In genomic region chr17:3393981-3394380, GRCm38 (mm10) we compare ENCODE assay signal across 20 mouse cellular contexts.
DNase-seq lines count a peak whose midpoint lies in the region; ATAC-seq and TF ChIP-seq lines count a peak whose summit lies in the region.
"Had no signal": no experiment of that assay in that cellular context is flagged by ENCODE, and none has a peak within 500 bp of the region (broad histone marks: within the 10 kb centered on the region; RNA-seq: fewer than 3 reads in every experiment).

No protein-coding gene starts in this region.

- 37% methylated on average over 2 of the region's 2 CpGs for WGBS in forebrain, postnatal 0 days
- 69% methylated on average over 2 of the region's 2 CpGs for WGBS in forebrain, embryonic 13.5 days

- intact Hi-C loops in left cerebral cortex, adult 2 months (cut with DNase I) = no loop called here

- peak; percentile 53 for DNase-seq in forebrain, postnatal 0 days
- DNase-seq in left cerebral cortex, adult 2 months (ENCODE audit: extremely low spot score in 1 of 2, low spot score in 2 of 2) = no peak
- no peak for DNase-seq in left cerebral cortex, adult 18-20 months (ENCODE audit: low spot score in 2 of 2)
- peak; percentile 39 for DNase-seq in brain, embryonic 14.5 days (ENCODE audit: low read depth)
- DNase-seq in telencephalon, adult 2 months (ENCODE audit: low read depth, low spot score) = peak; percentile 82
- DNase-seq in adrenal gland, postnatal 4 days (ENCODE audit: low spot score in 2 of 2) = no peak
- DNase-seq: adrenal gland, adult 8-10 months; adrenal gland, postnatal 36 days; cerebellum, adult 2 months; cerebellum, postnatal 10 days; gastrocnemius, postnatal 14 days; heart, adult 2 months; heart, postnatal 14 days; kidney, adult 2 months had no signal

- no peaks in the 10 kb centered on the region for H3K36me3 ChIP-seq in forebrain, postnatal 0 days (ENCODE audit: insufficient read depth)
- H3K36me3 ChIP-seq in forebrain, embryonic 13.5 days (ENCODE audit: poor library complexity, severe bottlenecking) = no peaks in the 10 kb centered on the region
- H3K36me3 ChIP-seq: embryonic facial prominence, embryonic 10.5 days; heart, embryonic 15.5 days; intestine, embryonic 15.5 days had no signal

- peak overlapping the region; percentile 71 for H3K27ac ChIP-seq in forebrain, postnatal 0 days (ENCODE audit: low read depth, low read length)
- H3K27ac ChIP-seq in forebrain, embryonic 13.5 days = no peak overlapping the region
- peak overlapping the region; percentile 50 for H3K27ac ChIP-seq in left cerebral cortex, adult 2 months
- H3K27ac ChIP-seq: embryonic facial prominence, embryonic 10.5 days; heart, adult 2 months; heart, embryonic 15.5 days; hindbrain, embryonic 14.5 days; intestine, embryonic 15.5 days had no signal

- H3K4me2 ChIP-seq in forebrain, postnatal 0 days (ENCODE audit: low read depth) = no peak overlapping the region; the same call in 1 of the 2 replicates
- no peak overlapping the region for H3K4me2 ChIP-seq in forebrain, embryonic 13.5 days
- H3K4me2 ChIP-seq: heart, embryonic 11.5 days; heart, embryonic 15.5 days; hindbrain, embryonic 14.5 days; intestine, embryonic 15.5 days had no signal

- ATAC-seq in forebrain, postnatal 0 days = peak; percentile 78
- ATAC-seq in forebrain, embryonic 13.5 days = no peak
- ATAC-seq: intestine, embryonic 15.5 days had no signal

- no peak overlapping the region for H3K4me3 ChIP-seq in forebrain, postnatal 0 days (ENCODE audit: low read depth, low read length)
- H3K4me3 ChIP-seq in forebrain, embryonic 13.5 days = no peak overlapping the region
- no peak overlapping the region for H3K4me3 ChIP-seq in left cerebral cortex, adult 2 months
- H3K4me3 ChIP-seq: embryonic facial prominence, embryonic 10.5 days; heart, adult 2 months; heart, embryonic 15.5 days; intestine, embryonic 15.5 days had no signal

- no peak for TF ChIP-seq CTCF in forebrain, postnatal 0 days (IDR thresholded peaks at IDR 0.05; ENCODE audit: low read depth)
- no peak for TF ChIP-seq CTCF in left cerebral cortex, adult 2 months (IDR thresholded peaks at IDR 0.05)
- no peak for TF ChIP-seq CTCF in brain, embryonic 14.5 days (IDR thresholded peaks at IDR 0.05; ENCODE audit: borderline replicate concordance, extremely low read depth, insufficient read depth, insufficient read length)

- H3K9me3 ChIP-seq in forebrain, postnatal 0 days (ENCODE audit: low read length) = no peaks in the 10 kb centered on the region
- no peaks in the 10 kb centered on the region for H3K9me3 ChIP-seq in forebrain, embryonic 13.5 days (replicated peaks)
- H3K9me3 ChIP-seq: embryonic facial prominence, embryonic 10.5 days; heart, embryonic 15.5 days; intestine, embryonic 15.5 days had no signal

- no peak overlapping the region for H3K9ac ChIP-seq in forebrain, postnatal 0 days
- H3K9ac ChIP-seq in forebrain, embryonic 13.5 days = no peak overlapping the region
- H3K9ac ChIP-seq: heart, embryonic 15.5 days; hindbrain, embryonic 14.5 days; intestine, embryonic 15.5 days had no signal

- peaks cover 13% of the 10 kb centered on the region for H3K4me1 ChIP-seq in forebrain, postnatal 0 days (ENCODE audit: insufficient read depth)
- H3K4me1 ChIP-seq in forebrain, embryonic 13.5 days = no peaks in the 10 kb centered on the region
- H3K4me1 ChIP-seq: intestine, embryonic 15.5 days had no signal

- no peaks in the 10 kb centered on the region for H3K27me3 ChIP-seq in forebrain, postnatal 0 days (ENCODE audit: insufficient read depth, low read length)
- H3K27me3 ChIP-seq in forebrain, embryonic 13.5 days = no peaks in the 10 kb centered on the region
- H3K27me3 ChIP-seq: heart, embryonic 15.5 days; intestine, embryonic 15.5 days had no signal

- TF ChIP-seq POLR2A in brain, embryonic 14.5 days (IDR thresholded peaks at IDR 0.05; ENCODE audit: borderline replicate concordance, extremely low read depth, insufficient read depth, insufficient read length, poor library complexity, severe bottlenecking) = no peak

Comparison
In these comparisons a context has a peak if more than half of its experiments do, and no peak if none do; other contexts are left out.
1. DNase-seq: peak in forebrain, postnatal 0 days (single experiment), brain, embryonic 14.5 days (single experiment) and telencephalon, adult 2 months (single experiment); none in left cerebral cortex, adult 2 months (0 of 2), left cerebral cortex, adult 18-20 months (0 of 2) and adrenal gland, postnatal 4 days (0 of 2).